Mouse (Mus musculus) CH12.LX (cell line): ENCODE measurements around the gene Kirrel3. TPM values are rescaled to one million over a fixed set of nuclear protein-coding genes. Genes with fewer than 3 reads are reported as not detected.

Experiments
- DNase-seq: peaks from one replicate; pipeline ENCODE4 v3.0.0-alpha.2; 2013; ENCODE audit errors: extremely low read depth
- H3K27ac ChIP-seq: 2 replicates; pipeline ENCODE4 v1.5.1; 2012; ENCODE audit warnings: low read depth, mild to moderate bottlenecking, control low read depth, moderate library complexity; ENCODE audit not compliant: insufficient read depth
- H3K27me3 ChIP-seq: replicated peaks from 2 replicates; pipeline ENCODE3; 2012; ENCODE audit warnings: inconsistent platforms
- H3K36me3 ChIP-seq, 2 experiments: replicated peaks in 1 of 2; 2 replicates each; pipeline versions ENCODE3 to v1.6.1; 2012; ENCODE audit warnings: inconsistent platforms in 1 of 2, low read length in 1 of 2, mild to moderate bottlenecking in 1 of 2, mixed read lengths in 1 of 2, moderate library complexity in 1 of 2; ENCODE audit not compliant: control insufficient read depth in 1 of 2, insufficient read depth in 1 of 2
- H3K4me1 ChIP-seq, 2 experiments: 2 replicates each; pipeline ENCODE4 v1.6.1; 2012; ENCODE audit warnings: inconsistent platforms in 1 of 2, moderate library complexity in 1 of 2; ENCODE audit not compliant: insufficient read depth in 2 of 2, control insufficient read depth in 1 of 2
- H3K4me2 ChIP-seq: 2 replicates; pipeline ENCODE4 v1.6.1; 2012; ENCODE audit warnings: low read depth, mild to moderate bottlenecking, control low read depth; ENCODE audit not compliant: poor library complexity, insufficient read depth, severe bottlenecking
- H3K4me3 ChIP-seq, 3 experiments: fragments of 150-350 bp in 1 of 3; sonication (generic) in 1 of 3; replicated peaks in 1 of 3; 2 replicates each; pipeline versions ENCODE3 to v1.5.1; 2011 to 2012; ENCODE audit warnings: low read depth in 2 of 3, low read length in 2 of 3, mild to moderate bottlenecking in 2 of 3, moderate library complexity in 2 of 3, control low read depth in 1 of 3, improper control_type of control experiment in 1 of 3, inconsistent platforms in 1 of 3, mixed read lengths in 1 of 3; ENCODE audit not compliant: poor library complexity in 1 of 3
- H3K79me2 ChIP-seq: replicated peaks from 2 replicates; pipeline ENCODE4 v1.6.1; 2012; ENCODE audit warnings: mild to moderate bottlenecking, moderate library complexity; ENCODE audit not compliant: control insufficient read depth, poor library complexity, insufficient read depth, severe bottlenecking; ENCODE audit errors: extremely low read depth
- H3K9ac ChIP-seq: 2 replicates; pipeline ENCODE4 v1.6.1; 2012; ENCODE audit warnings: low read depth, mild to moderate bottlenecking, control low read depth, moderate library complexity; ENCODE audit not compliant: insufficient read depth
- H3K9me3 ChIP-seq: replicated peaks from 2 replicates; pipeline ENCODE3; 2012; ENCODE audit warnings: low read length, inconsistent platforms, mixed read lengths
- BHLHE40 ChIP-seq: IDR thresholded peaks from 2 replicates; pipeline ENCODE4 v1.6.1; 2011; ENCODE audit warnings: mild to moderate bottlenecking, low read depth, low read length, improper control_type of control experiment
- CTCF ChIP-seq, 2 experiments: IDR thresholded peaks in 1 of 2; conservative IDR thresholded peaks in 1 of 2; 2 replicates each; pipeline ENCODE4 v1.5.1; 2011 to 2012; ENCODE audit warnings: low read depth in 2 of 2, low read length in 2 of 2, improper control_type of control experiment in 1 of 2, inconsistent platforms in 1 of 2, mild to moderate bottlenecking in 1 of 2, moderate library complexity in 1 of 2
- ELF1 ChIP-seq: IDR thresholded peaks from 2 replicates; pipeline ENCODE4 v1.6.1; 2014; ENCODE audit warnings: low read depth, mild to moderate bottlenecking, inconsistent platforms, low read length, improper control_type of control experiment
- EP300 ChIP-seq: IDR thresholded peaks from 2 replicates; pipeline ENCODE4 v1.6.1; 2011; ENCODE audit warnings: low read length, improper control_type of control experiment
- ETS1 ChIP-seq: conservative IDR thresholded peaks from 2 replicates; pipeline ENCODE4 v1.6.1; 2012; ENCODE audit warnings: low read depth, mild to moderate bottlenecking, inconsistent platforms, low read length, improper control_type of control experiment, moderate library complexity
- JUN ChIP-seq: IDR thresholded peaks from 2 replicates; pipeline ENCODE4 v1.6.1; 2011; ENCODE audit warnings: low read depth, mild to moderate bottlenecking, low read length, improper control_type of control experiment, moderate library complexity; ENCODE audit not compliant: insufficient read depth
- KAT2A ChIP-seq: IDR thresholded peaks from 2 replicates; pipeline ENCODE4 v1.6.1; 2012; ENCODE audit warnings: low read length, improper control_type of control experiment, inconsistent platforms; ENCODE audit not compliant: insufficient replicate concordance
- MAZ ChIP-seq: IDR thresholded peaks from 2 replicates; pipeline ENCODE4 v1.6.1; 2012; ENCODE audit warnings: low read depth, mild to moderate bottlenecking, inconsistent platforms, low read length, improper control_type of control experiment, moderate library complexity
- MEF2A ChIP-seq: IDR thresholded peaks from 2 replicates; pipeline ENCODE4 v1.6.1; 2014; ENCODE audit warnings: low read depth, mild to moderate bottlenecking, inconsistent platforms, low read length, improper control_type of control experiment, borderline replicate concordance
- MXI1 ChIP-seq: IDR thresholded peaks from 2 replicates; pipeline ENCODE4 v1.6.1; 2011; ENCODE audit warnings: mild to moderate bottlenecking, low read depth, low read length, improper control_type of control experiment
- MYC ChIP-seq: IDR thresholded peaks from 2 replicates; pipeline ENCODE4 v1.6.1; 2011; ENCODE audit warnings: low read depth, mild to moderate bottlenecking, improper control_type of control experiment, low read length
- NELFE ChIP-seq: IDR thresholded peaks from 2 replicates; pipeline ENCODE4 v1.6.1; 2011; ENCODE audit warnings: low read depth, low read length, improper control_type of control experiment
- NRF1 ChIP-seq: IDR thresholded peaks from 2 replicates; pipeline ENCODE4 v1.6.1; 2014; ENCODE audit warnings: low read depth, mild to moderate bottlenecking, inconsistent platforms, low read length, improper control_type of control experiment, moderate library complexity
- PAX5 ChIP-seq: IDR thresholded peaks from 2 replicates; pipeline ENCODE4 v1.6.1; 2012; ENCODE audit warnings: low read length, inconsistent platforms, mixed read lengths
- POLR2A ChIP-seq: IDR thresholded peaks from 2 replicates; pipeline ENCODE4 v1.6.1; 2011; ENCODE audit warnings: low read depth, mild to moderate bottlenecking, improper control_type of control experiment, low read length
- POLR2AphosphoS2 ChIP-seq: IDR thresholded peaks from 2 replicates; pipeline ENCODE4 v1.6.1; 2011; ENCODE audit warnings: low read depth, low read length, improper control_type of control experiment
- RAD21 ChIP-seq: IDR thresholded peaks from 2 replicates; pipeline ENCODE4 v1.6.1; 2011; ENCODE audit warnings: low read depth, mild to moderate bottlenecking, low read length, improper control_type of control experiment, moderate library complexity
- RCOR1 ChIP-seq: conservative IDR thresholded peaks from 2 replicates; pipeline ENCODE4 v1.6.1; 2012; ENCODE audit warnings: low read depth, mild to moderate bottlenecking, inconsistent platforms, low read length, improper control_type of control experiment
- SMC3 ChIP-seq: IDR thresholded peaks from 2 replicates; pipeline ENCODE4 v1.6.1; 2011; ENCODE audit warnings: low read depth, low read length, improper control_type of control experiment
- TCF12 ChIP-seq: IDR thresholded peaks from 2 replicates; pipeline ENCODE4 v1.6.1; 2014; ENCODE audit warnings: low read depth, mild to moderate bottlenecking, inconsistent platforms, low read length, improper control_type of control experiment
- UBTF ChIP-seq: IDR thresholded peaks from 2 replicates; pipeline ENCODE4 v1.6.1; 2012; ENCODE audit warnings: low read depth, mild to moderate bottlenecking, inconsistent platforms, low read length, improper control_type of control experiment, moderate library complexity
- dilution Hi-C: fragments of 300-500 bp; cut with MboI; formaldehyde crosslinking; loops from 2 replicates; pipeline ENCODE4 v1.14.3; 2020; ENCODE audit warnings: low sequenced_read_pairs; ENCODE audit not compliant: extremely low pct_unique_long_range_greater_than_20kb, extremely low pct_ligation_motif_present
- in situ Hi-C: fragments of 300-500 bp; cut with MboI; formaldehyde crosslinking; loops from 3 replicates; pipeline ENCODE4 v1.14.3; 2019; ENCODE audit warnings: low sequenced_read_pairs, low pct_ligation_motif_present, low pct_unique_long_range_greater_than_20kb, mixed read lengths
- polyA plus RNA-seq: library from polyadenylated mRNA; unstranded; fragments of >175 nt; gene quantifications from 2 replicates; pipeline ENCODE4 v1.2.1, GENCODE M21; 2012; ENCODE audit warnings: low read depth; ENCODE audit not compliant: insufficient read length
- total RNA-seq, 2 experiments: library from RNA; depleted of rRNA; stranded (reverse); fragments of 300-350 nt in 1 of 2; fragments of >200 nt in 1 of 2; gene quantifications; 2 replicates each; pipeline ENCODE4 v1.2.3; 2012 to 2014

Kirrel3 gene
- total and polyA plus RNA-seq, 3 experiments = not detected

GRCm38 (mm10) chr9:34939621-34940020, 453.9 kb downstream of the Kirrel3 start:
- Histone ChIP-seq H3K27me3 (peaks cover 82% of the 10 kb centered on the region), H3K79me2 (no peaks in the 10 kb centered on the region), H3K9me3 (no peaks in the 10 kb centered on the region), H3K36me3 (no peaks in the 10 kb centered on the region), H3K4me1 (no peaks in the 10 kb centered on the region), H3K9ac (no peak overlapping the region), H3K27ac (no peak overlapping the region), H3K4me3 (no peak overlapping the region), H3K4me2 (no peak overlapping the region)
- dilution Hi-C loops = no loop called here
- in situ Hi-C loops = no loop called here
- DNase-seq = no peak
- TF ChIP-seq BHLHE40 = no peak
- TF ChIP-seq POLR2AphosphoS2 = no peak
- TF ChIP-seq MAZ = no peak
- no peak for TF ChIP-seq MXI1
- no peak for TF ChIP-seq PAX5
- TF ChIP-seq JUN = no peak
- no peak for TF ChIP-seq ETS1
- no peak for TF ChIP-seq MEF2A
- no peak for TF ChIP-seq NELFE
- TF ChIP-seq POLR2A = no peak
- TF ChIP-seq SMC3 = no peak
- TF ChIP-seq TCF12 = no peak
- TF ChIP-seq EP300 = no peak
- TF ChIP-seq MYC = no peak
- no peak for TF ChIP-seq ELF1

- H3K4me2 ChIP-seq = no peak overlapping the region
- in situ Hi-C loops = no loop called here
- DNase-seq = no peak
Observed at GRCm38 (mm10) chr9:34942122-34942831, 456.6 kb downstream of the Kirrel3 start.

More at GRCm38 (mm10) chr9:34942122-34942831, 456.6 kb downstream of the Kirrel3 start:
- Histone ChIP-seq H3K79me2 (no peaks in the 10 kb centered on the region), H3K27me3 (peaks cover 87% of the 10 kb centered on the region), H3K9me3 (no peaks in the 10 kb centered on the region), H3K4me1 (no peaks in the 10 kb centered on the region), H3K4me3 (no peak overlapping the region), H3K9ac (no peak overlapping the region), H3K27ac (no peak overlapping the region), H3K36me3 (no peaks in the 10 kb centered on the region)
- dilution Hi-C loops = no loop called here
- TF ChIP-seq RCOR1 (no peak), KAT2A (no peak), RAD21 (no peak), CTCF (conservative IDR thresholded peaks at IDR 0.05 in 1 of 2, IDR thresholded peaks at IDR 0.05 in 1 of 2; ENCODE audit: low read depth in 2 of 2, low read length in 2 of 2) (no peak), NRF1 (no peak), TCF12 (no peak), UBTF (no peak)
